Mouse (Mus musculus) erythroblast, embryonic 14.5 days (primary cell): Measurements from ENCODE around the gene Pex7.

Source experiments
- GATA1 ChIP-seq: IDR thresholded peaks from 2 replicates; pipeline ENCODE4 v1.6.1; 2012; ENCODE audit warnings: low read length, inconsistent platforms, mixed read lengths
- TAL1 ChIP-seq: IDR thresholded peaks from 3 replicates; pipeline ENCODE4 v1.6.1; 2012; ENCODE audit warnings: low read length, inconsistent platforms, mixed read lengths

- TF ChIP-seq GATA1 (no peak), TAL1 (no peak)
These were observed 29.8 kb downstream of the Pex7 start for GRCm38 (mm10) chr10:19877679-19878078.
